Mouse (Mus musculus) embryonic fibroblast, embryonic 13.5 days (primary cell): Measurements from ENCODE around the gene Htr5a. TPM values are rescaled to one million over a fixed set of nuclear protein-coding genes. Genes with fewer than 3 reads are reported as not detected.

ENCODE experiments used
- H3K27ac ChIP-seq: 2 replicates; pipeline ENCODE4 v1.5.1; 2012; ENCODE audit warnings: low read length, control low read depth, inconsistent platforms; ENCODE audit not compliant: insufficient read depth
- H3K4me1 ChIP-seq: 2 replicates; pipeline ENCODE4 v1.6.1; 2011; ENCODE audit warnings: low read length; ENCODE audit not compliant: control insufficient read depth, insufficient read depth
- H3K4me3 ChIP-seq: 2 replicates; pipeline ENCODE4 v1.5.1; 2011; ENCODE audit warnings: mild to moderate bottlenecking, control low read depth, low read length; ENCODE audit not compliant: insufficient read depth
- CTCF ChIP-seq: IDR thresholded peaks from 2 replicates; pipeline ENCODE4 v1.5.1; 2011; ENCODE audit warnings: mild to moderate bottlenecking, control low read depth, low read length, moderate library complexity, borderline replicate concordance; ENCODE audit not compliant: insufficient read depth
- POLR2A ChIP-seq: IDR thresholded peaks from 2 replicates; pipeline ENCODE4 v1.6.1; 2011; ENCODE audit warnings: low read depth, mild to moderate bottlenecking, control low read depth, low read length, moderate library complexity
- polyA plus RNA-seq: library from polyadenylated mRNA; stranded (reverse); fragments of >200 nt; gene quantifications from 2 replicates; pipeline ENCODE4 v1.2.4, GENCODE M21; 2011; ENCODE audit warnings: low read depth; ENCODE audit not compliant: missing spikeins, insufficient read length

The Htr5a gene
- polyA plus RNA-seq, result not detected in 2 replicates

- Histone ChIP-seq H3K4me3 (no peak within 1 kb of the TSS), H3K4me1 (no peaks in the 10 kb centered on the region), H3K27ac (no peak within 1 kb of the TSS)
- no peak for TF ChIP-seq CTCF
- no peak for TF ChIP-seq POLR2A
Measured at GRCm38 (mm10) chr5:27841701-27842295, at the start of gene Htr5a. TSS of gene Htr5a (plus strand) at chr5:27842149.

- H3K27ac ChIP-seq, result peak overlapping the region; percentile 40
Measured at GRCm38 (mm10) chr5:27792173-27792470, 49.8 kb upstream of the Htr5a start.

GRCm38 (mm10) chr5:27792531-27793205 lies 49.3 kb upstream of the Htr5a start:
- no peak overlapping the region; the same call in none of the 2 replicates for H3K4me3 ChIP-seq
- no peak overlapping the region for H3K27ac ChIP-seq
- H3K4me1 ChIP-seq, result peaks cover 4% of the 10 kb centered on the region; the same call in 1 of the 2 replicates
- TF ChIP-seq CTCF (no peak), POLR2A (no peak)

More at GRCm38 (mm10) chr5:27792173-27792470, 49.8 kb upstream of the Htr5a start:
- TF ChIP-seq POLR2A, result no peak
- Histone ChIP-seq H3K4me1 (peaks cover 4% of the 10 kb centered on the region; the same call in 1 of the 2 replicates), H3K4me3 (peak overlapping the region; percentile 61)

- Histone ChIP-seq H3K4me1 (peaks cover 4% of the 10 kb centered on the region; the same call in 1 of the 2 replicates), H3K27ac (no peak overlapping the region), H3K4me3 (no peak overlapping the region)
- TF ChIP-seq POLR2A (no peak), CTCF (peak; percentile 83; the same call in 1 of the 2 replicates)
Measured at GRCm38 (mm10) chr5:27793923-27794322, 48.0 kb upstream of the Htr5a start.

GRCm38 (mm10) chr5:27814282-27814681 lies 27.7 kb upstream of the Htr5a start:
- Histone ChIP-seq H3K4me3 (no peak overlapping the region), H3K4me1 (no peaks in the 10 kb centered on the region), H3K27ac (no peak overlapping the region)
- TF ChIP-seq CTCF (no peak), POLR2A (no peak)

- no peak overlapping the region for H3K4me3 ChIP-seq
Measured at GRCm38 (mm10) chr5:27818840-27819672, 22.9 kb upstream of the Htr5a start.

GRCm38 (mm10) chr5:27821161-27821560 lies 20.8 kb upstream of the Htr5a start:
- no peak overlapping the region for H3K4me3 ChIP-seq
- H3K4me1 ChIP-seq, result no peaks in the 10 kb centered on the region
- no peak overlapping the region for H3K27ac ChIP-seq
- TF ChIP-seq POLR2A, result no peak
- no peak for TF ChIP-seq CTCF

More at GRCm38 (mm10) chr5:27818840-27819672, 22.9 kb upstream of the Htr5a start:
- no peak overlapping the region for H3K27ac ChIP-seq
- H3K4me1 ChIP-seq, result no peaks in the 10 kb centered on the region
- TF ChIP-seq CTCF, result no peak
- TF ChIP-seq POLR2A, result no peak

GRCm38 (mm10) chr5:27827971-27828370 lies 14.0 kb upstream of the Htr5a start:
- no peak for TF ChIP-seq CTCF
- TF ChIP-seq POLR2A, result no peak
- no peaks in the 10 kb centered on the region for H3K4me1 ChIP-seq
- H3K4me3 ChIP-seq, result no peak overlapping the region
- no peak overlapping the region for H3K27ac ChIP-seq

- no peak for TF ChIP-seq CTCF
- no peak for TF ChIP-seq POLR2A
- Histone ChIP-seq H3K4me1 (no peaks in the 10 kb centered on the region), H3K27ac (no peak overlapping the region), H3K4me3 (no peak overlapping the region)
Measured at GRCm38 (mm10) chr5:27835096-27835495, 6.9 kb upstream of the Htr5a start.

- no peak overlapping the region for H3K27ac ChIP-seq
- TF ChIP-seq CTCF, result no peak
- no peaks in the 10 kb centered on the region for H3K4me1 ChIP-seq
- H3K4me3 ChIP-seq, result no peak overlapping the region
Measured at GRCm38 (mm10) chr5:27838061-27838460, 3.9 kb upstream of the Htr5a start.
